ENCODE assay signal across 12 mouse cellular contexts in genomic region chr6:92132021-92132911, GRCm38 (mm10). TPM values are rescaled to one million over a fixed set of nuclear protein-coding genes. Genes with fewer than 3 reads are reported as not detected.
DNase-seq lines count a peak whose midpoint lies in the region; ATAC-seq lines count a peak whose summit lies in the region.
"Had no signal": no experiment of that assay in that cellular context is flagged by ENCODE, and none has a peak within 500 bp of the region (broad histone marks: within the 10 kb centered on the region; RNA-seq: fewer than 3 reads in every experiment).

No protein-coding gene starts in this region.

- H3K27ac ChIP-seq in intestine, embryonic 16.5 days (ENCODE audit: low read length): no peak overlapping the region
- H3K27ac ChIP-seq: heart, adult 2 months had no signal

- no peaks in the 10 kb centered on the region for H3K4me1 ChIP-seq in intestine, embryonic 16.5 days (ENCODE audit: control insufficient read depth, insufficient read depth, low read length)

- WGBS in intestine, embryonic 16.5 days: 77% methylated on average over 3 of the region's 3 CpGs

- intact Hi-C loops in heart, postnatal 10 days (cut with DNase I): no loop called here

- no peaks in the 10 kb centered on the region for H3K27me3 ChIP-seq in intestine, embryonic 16.5 days (replicated peaks; ENCODE audit: control insufficient read depth, insufficient read depth, low read length)

- no peaks in the 10 kb centered on the region for H3K9me3 ChIP-seq in intestine, embryonic 16.5 days (ENCODE audit: control insufficient read depth, low read length)

- no peak overlapping the region for H3K4me2 ChIP-seq in intestine, embryonic 16.5 days (ENCODE audit: low read depth, low read length)

- no peak overlapping the region for H3K9ac ChIP-seq in intestine, embryonic 16.5 days (ENCODE audit: low read depth, low read length)
- H3K9ac ChIP-seq: forebrain, postnatal 0 days had no signal

- H3K36me3 ChIP-seq in intestine, embryonic 16.5 days (ENCODE audit: control insufficient read depth, insufficient read depth, low read length): no peaks in the 10 kb centered on the region

- no peak overlapping the region for H3K4me3 ChIP-seq in intestine, embryonic 16.5 days (ENCODE audit: low read length)
- H3K4me3 ChIP-seq: heart, adult 2 months had no signal

- DNase-seq in heart, postnatal 10 days: peak; percentile 13 to 17
- no peak for DNase-seq in heart, adult 8-10 months (ENCODE audit: low spot score)
- peak; percentile 17 for DNase-seq in thymus, postnatal 0 days (ENCODE audit: low spot score)
- DNase-seq in thymus, adult 18-20 months: no peak
- peak; percentile 44 for DNase-seq in induced T-regulatory cell, adult 2 months (ENCODE audit: low read depth)
- DNase-seq in yolk sac, embryonic 10.5 days (ENCODE audit: low spot score): peak; percentile 2
- no peak for DNase-seq in spleen, postnatal 14 days (ENCODE audit: low spot score in 2 of 2)
- DNase-seq: cerebellum, adult 11-12 months; forebrain, postnatal 0 days; heart, adult 2 months; liver had no signal

- ATAC-seq in intestine, embryonic 16.5 days: no peak
- ATAC-seq: forebrain, postnatal 0 days had no signal

RNA-seq across cellular contexts. Expression of gene Nr2c2, which starts 41.1 kb away (rescaled TPM):
- 10 to 100 TPM; 40.7 to 40.8 TPM for total RNA-seq in heart, postnatal 10 days (2021)
- total RNA-seq in heart, adult 8-10 months (2022): 10 to 100 TPM; 20.0 to 24.9 (median 21.8) TPM
- 18.3 and 27.0 TPM in 2 replicates for polyA plus RNA-seq in thymus, postnatal 0 days (2015; fragmentation: Nextera tagmentation; extraction: Ambion mirVana)
- 9.2 and 9.4 TPM in 2 replicates for polyA plus RNA-seq in intestine, embryonic 16.5 days (2015; fragmentation: Nextera tagmentation; extraction: Ambion mirVana)

RNA-seq across cellular contexts. Expression of gene Mrps25, which starts 51.6 kb away (rescaled TPM):
- 10 to 100 TPM; 55.9 to 60.1 TPM for total RNA-seq in heart, postnatal 10 days (2021)
- 10 to 100 TPM; 67.1 to 86.9 (median 71.9) TPM for total RNA-seq in heart, adult 8-10 months (2022)
- 61.1 and 73.8 TPM in 2 replicates for polyA plus RNA-seq in thymus, postnatal 0 days (2015; fragmentation: Nextera tagmentation; extraction: Ambion mirVana)
- 110 and 115 TPM in 2 replicates for polyA plus RNA-seq in intestine, embryonic 16.5 days (2015; fragmentation: Nextera tagmentation; extraction: Ambion mirVana)

Comparison
In these comparisons a context has a peak if more than half of its experiments do, and no peak if none do; other contexts are left out.
1. DNase-seq: peak in heart, postnatal 10 days (2 of 2), thymus, postnatal 0 days (single experiment), induced T-regulatory cell, adult 2 months (single experiment) and yolk sac, embryonic 10.5 days (single experiment); none in heart, adult 8-10 months (single experiment), thymus, adult 18-20 months (0 of 2) and spleen, postnatal 14 days (0 of 2).